ENCODE assay signal across 8 mouse cellular contexts in genomic region chr4:94746387-94746811, GRCm38 (mm10). TPM values are rescaled to one million over a fixed set of nuclear protein-coding genes. Genes with fewer than 3 reads are reported as not detected.
DNase-seq lines count a peak whose midpoint lies in the region; ATAC-seq and TF ChIP-seq lines count a peak whose summit lies in the region.

No protein-coding gene starts in this region.

- no peaks in the 10 kb centered on the region for H3K27me3 ChIP-seq in hindbrain, postnatal 0 days (ENCODE audit: insufficient read depth, low read length)
- H3K27me3 ChIP-seq in liver, embryonic 16.5 days (ENCODE audit: control insufficient read depth, insufficient read depth, low read depth, low read length) = no peaks in the 10 kb centered on the region
- no peaks in the 10 kb centered on the region for H3K27me3 ChIP-seq in neural tube, embryonic 15.5 days (replicated peaks)

- no peak overlapping the region for H3K4me2 ChIP-seq in hindbrain, postnatal 0 days (ENCODE audit: low read depth, low read length)
- H3K4me2 ChIP-seq in liver, embryonic 16.5 days (ENCODE audit: low read depth, low read length) = no peak overlapping the region
- H3K4me2 ChIP-seq in neural tube, embryonic 15.5 days = no peak overlapping the region

- H3K4me3 ChIP-seq in cortical plate, adult 2 months (ENCODE audit: insufficient read depth, low read length) = no peak overlapping the region
- no peak overlapping the region for H3K4me3 ChIP-seq in hindbrain, postnatal 0 days (ENCODE audit: low read length)
- no peak overlapping the region for H3K4me3 ChIP-seq in liver, embryonic 16.5 days (ENCODE audit: low read depth, low read length)
- no peak overlapping the region for H3K4me3 ChIP-seq in neural tube, embryonic 15.5 days (replicated peaks)

- peak; percentile 24; the same call in 1 of the 2 replicates for ATAC-seq in hindbrain, postnatal 0 days
- peak; percentile 64 for ATAC-seq in liver, embryonic 16.5 days (ENCODE audit: low read depth)
- no peak for ATAC-seq in neural tube, embryonic 15.5 days (ENCODE audit: low FRiP score)

- no peaks in the 10 kb centered on the region for H3K9me3 ChIP-seq in hindbrain, postnatal 0 days (ENCODE audit: low read length)
- no peaks in the 10 kb centered on the region for H3K9me3 ChIP-seq in liver, embryonic 16.5 days (replicated peaks; ENCODE audit: control insufficient read depth, low read length)
- no peaks in the 10 kb centered on the region for H3K9me3 ChIP-seq in neural tube, embryonic 15.5 days (replicated peaks)

- WGBS in hindbrain, postnatal 0 days = 37% methylated on average over 7 of the region's 7 CpGs
- WGBS in liver, embryonic 16.5 days (ENCODE audit: insufficient replicate concordance) = 22% methylated on average over 7 of the region's 7 CpGs
- 65% methylated on average over 7 of the region's 7 CpGs for WGBS in neural tube, embryonic 15.5 days

- TF ChIP-seq POLR2A in cortical plate, adult 2 months (IDR thresholded peaks at IDR 0.05; ENCODE audit: extremely low read depth, insufficient read depth, low read length) = no peak

- no peaks in the 10 kb centered on the region for H3K36me3 ChIP-seq in hindbrain, postnatal 0 days (ENCODE audit: insufficient read depth, low read length)
- H3K36me3 ChIP-seq in liver, embryonic 16.5 days (ENCODE audit: control insufficient read depth, insufficient read depth) = no peaks in the 10 kb centered on the region
- no peaks in the 10 kb centered on the region for H3K36me3 ChIP-seq in neural tube, embryonic 15.5 days

- peak; percentile 41 for DNase-seq in R1 (ENCODE audit: low read depth, low spot score)
- no peak for DNase-seq in hindbrain, postnatal 0 days (ENCODE audit: low spot score)
- DNase-seq in right cerebral cortex, postnatal 36 days (ENCODE audit: low spot score in 2 of 2) = no peak
- no peak for DNase-seq in left cerebral cortex, adult 8-10 months (ENCODE audit: low spot score in 2 of 2)
- no peak for DNase-seq in right cerebral cortex, postnatal 14 days

- peak overlapping the region; percentile 90 for H3K27ac ChIP-seq in cortical plate, adult 2 months (ENCODE audit: insufficient read depth, low read length)
- no peak overlapping the region for H3K27ac ChIP-seq in hindbrain, postnatal 0 days
- no peak overlapping the region for H3K27ac ChIP-seq in liver, embryonic 16.5 days (ENCODE audit: low read length)
- H3K27ac ChIP-seq in neural tube, embryonic 15.5 days (replicated peaks) = no peak overlapping the region

- TF ChIP-seq CTCF in cortical plate, adult 2 months (IDR thresholded peaks at IDR 0.05; ENCODE audit: extremely low read depth, insufficient read depth, low read length) = no peak
- TF ChIP-seq CTCF in hindbrain, postnatal 0 days (IDR thresholded peaks at IDR 0.05; ENCODE audit: low read depth) = no peak

- H3K4me1 ChIP-seq in cortical plate, adult 2 months (ENCODE audit: control insufficient read depth, insufficient read depth, low read length) = no peaks in the 10 kb centered on the region
- no peaks in the 10 kb centered on the region for H3K4me1 ChIP-seq in hindbrain, postnatal 0 days (ENCODE audit: insufficient read depth, low read length)
- no peaks in the 10 kb centered on the region for H3K4me1 ChIP-seq in liver, embryonic 16.5 days (ENCODE audit: control insufficient read depth, low read depth, low read length)
- no peaks in the 10 kb centered on the region for H3K4me1 ChIP-seq in neural tube, embryonic 15.5 days

- H3K9ac ChIP-seq in hindbrain, postnatal 0 days (replicated peaks; ENCODE audit: low read length) = no peak overlapping the region
- H3K9ac ChIP-seq in liver, embryonic 16.5 days (ENCODE audit: low read depth, low read length) = no peak overlapping the region
- H3K9ac ChIP-seq in neural tube, embryonic 15.5 days (replicated peaks) = no peak overlapping the region

RNA-seq across cellular contexts. Expression of gene Tek, which starts 7.3 kb away (rescaled TPM):
- polyA plus RNA-seq in cortical plate, adult 2 months (2012; rRNA removed) = 10.4 and 11.4 TPM in 2 replicates
- total RNA-seq in hindbrain, postnatal 0 days (2014; rRNA removed) = 6.8 and 8.4 TPM in 2 replicates
- 6.7 and 7.1 TPM in 2 replicates for polyA plus RNA-seq in hindbrain, postnatal 0 days (2015; fragmentation: Nextera tagmentation; extraction: Ambion mirVana)
- polyA plus RNA-seq in liver, embryonic 16.5 days (2015; fragmentation: Nextera tagmentation; extraction: Ambion mirVana) = 4.8 and 5.1 TPM in 2 replicates
- total RNA-seq in left cerebral cortex, adult 8-10 months (2022) = 10 to 100 TPM in 2 of 4 experiments, 1 to 10 TPM in 2; 8.8 to 12.2 (median 10.1) TPM
- polyA plus RNA-seq in neural tube, embryonic 15.5 days (2015; fragmentation: Nextera tagmentation; extraction: Ambion mirVana) = 7.6 and 9.6 TPM in 2 replicates
